8 mouse cellular contexts compared by ENCODE assay signal in genomic region chr16:87700395-87700765, GRCm38 (mm10). TPM values are rescaled to one million over a fixed set of nuclear protein-coding genes. Genes with fewer than 3 reads are reported as not detected.
DNase-seq lines count a peak whose midpoint lies in the region; ATAC-seq and TF ChIP-seq lines count a peak whose summit lies in the region.

No protein-coding gene starts in this region.

- no peak for TF ChIP-seq CTCF in kidney, adult 2 months (conservative IDR thresholded peaks at IDR 0.05; ENCODE audit: insufficient read depth, insufficient read length, low read depth, low read length)
- TF ChIP-seq CTCF in bone marrow macrophage, adult 2 months (IDR thresholded peaks at IDR 0.05; ENCODE audit: low read depth, low read length): no peak

- H3K9ac ChIP-seq in hindbrain, embryonic 13.5 days: peak overlapping the region; percentile 99
- peak overlapping the region; percentile 96; the same call in 1 of the 2 replicates for H3K9ac ChIP-seq in midbrain, embryonic 12.5 days (replicated peaks)

- H3K9me3 ChIP-seq in hindbrain, embryonic 13.5 days: no peaks in the 10 kb centered on the region
- H3K9me3 ChIP-seq in midbrain, embryonic 12.5 days: no peaks in the 10 kb centered on the region

- ATAC-seq in hindbrain, embryonic 13.5 days (ENCODE audit: low FRiP score): no peak
- no peak for ATAC-seq in midbrain, embryonic 12.5 days (ENCODE audit: low FRiP score, low read depth)

- no peak for DNase-seq in kidney, adult 2 months
- DNase-seq in kidney, postnatal 36 days: no peak
- DNase-seq in thymus, postnatal 0 days (ENCODE audit: low spot score): no peak
- DNase-seq in right cerebral cortex, adult 2 months (ENCODE audit: low spot score in 2 of 2): no peak
- DNase-seq in right cerebral cortex, adult 18-20 months: no peak

- WGBS in kidney, adult 2 months: 41% methylated on average over 3 of the region's 3 CpGs
- WGBS in hindbrain, embryonic 13.5 days: 26% methylated on average over 3 of the region's 3 CpGs
- 32% methylated on average over 3 of the region's 3 CpGs for WGBS in midbrain, embryonic 12.5 days

- peak overlapping the region; percentile 69 for H3K4me3 ChIP-seq in kidney, adult 2 months (ENCODE audit: insufficient read depth, low read depth, low read length)
- H3K4me3 ChIP-seq in bone marrow macrophage, adult 2 months (ENCODE audit: insufficient read depth, low read length): peak overlapping the region; percentile 89
- H3K4me3 ChIP-seq in hindbrain, embryonic 13.5 days: peak overlapping the region; percentile 80
- H3K4me3 ChIP-seq in midbrain, embryonic 12.5 days: peak overlapping the region; percentile 90

- H3K36me3 ChIP-seq in kidney, adult 2 months (ENCODE audit: control insufficient read depth, insufficient read depth, low read length): no peaks in the 10 kb centered on the region
- no peaks in the 10 kb centered on the region for H3K36me3 ChIP-seq in hindbrain, embryonic 13.5 days
- H3K36me3 ChIP-seq in midbrain, embryonic 12.5 days: no peaks in the 10 kb centered on the region

- no peaks in the 10 kb centered on the region for H3K27me3 ChIP-seq in kidney, adult 2 months (replicated peaks; ENCODE audit: control insufficient read depth, insufficient read depth, low read length)
- H3K27me3 ChIP-seq in hindbrain, embryonic 13.5 days: no peaks in the 10 kb centered on the region
- H3K27me3 ChIP-seq in midbrain, embryonic 12.5 days: peaks cover 10% of the 10 kb centered on the region

- H3K27ac ChIP-seq in kidney, adult 2 months (ENCODE audit: insufficient read depth, low read depth, low read length): peak overlapping the region; percentile 53; the same call in 1 of the 2 replicates
- peak overlapping the region; percentile 81 for H3K27ac ChIP-seq in bone marrow macrophage, adult 2 months (ENCODE audit: insufficient read depth, low read depth, low read length)
- peak overlapping the region; percentile 96 for H3K27ac ChIP-seq in hindbrain, embryonic 13.5 days
- H3K27ac ChIP-seq in midbrain, embryonic 12.5 days (replicated peaks): peak overlapping the region; percentile 96

- TF ChIP-seq POLR2A in kidney, adult 2 months (IDR thresholded peaks at IDR 0.05; ENCODE audit: low read depth, low read length): no peak
- no peak for TF ChIP-seq POLR2A in bone marrow macrophage, adult 2 months (IDR thresholded peaks at IDR 0.05; ENCODE audit: borderline replicate concordance, low read depth, low read length)

- H3K4me2 ChIP-seq in hindbrain, embryonic 13.5 days: peak overlapping the region; percentile 71
- H3K4me2 ChIP-seq in midbrain, embryonic 12.5 days (replicated peaks): peak overlapping the region; percentile 69

- H3K4me1 ChIP-seq in kidney, adult 2 months (ENCODE audit: control insufficient read depth, insufficient read depth, low read length): peaks cover 20% of the 10 kb centered on the region
- peaks cover 47% of the 10 kb centered on the region for H3K4me1 ChIP-seq in bone marrow macrophage, adult 2 months (ENCODE audit: control insufficient read depth, insufficient read depth, low read length)
- H3K4me1 ChIP-seq in hindbrain, embryonic 13.5 days (replicated peaks): peaks cover 48% of the 10 kb centered on the region
- H3K4me1 ChIP-seq in midbrain, embryonic 12.5 days: peaks cover 27% of the 10 kb centered on the region

RNA-seq across cellular contexts. Expression of gene Bach1, which starts 1.6 kb away (rescaled TPM):
- polyA plus RNA-seq in kidney, adult 2 months (2012; rRNA removed): 8.6 and 9.7 TPM in 2 replicates
- 75.6 and 78.9 TPM in 2 replicates for polyA plus RNA-seq in bone marrow macrophage, adult 2 months (2012; ENCODE audit: insufficient read depth, insufficient read length, missing spikeins)
- 26.1 and 26.6 TPM in 2 replicates for polyA plus RNA-seq in hindbrain, embryonic 13.5 days (2015; fragmentation: Nextera tagmentation; extraction: Ambion mirVana)
- 20.4 and 24.4 TPM in 2 replicates for polyA plus RNA-seq in midbrain, embryonic 12.5 days (2016; fragmentation: Nextera tagmentation; extraction: Ambion mirVana)
- polyA plus RNA-seq in thymus, postnatal 0 days (2015; fragmentation: Nextera tagmentation; extraction: Ambion mirVana): 24.1 and 26.0 TPM in 2 replicates
